Mouse (Mus musculus): ENCODE measurements around the gene Skap2.

The Skap2 gene

DNA sequence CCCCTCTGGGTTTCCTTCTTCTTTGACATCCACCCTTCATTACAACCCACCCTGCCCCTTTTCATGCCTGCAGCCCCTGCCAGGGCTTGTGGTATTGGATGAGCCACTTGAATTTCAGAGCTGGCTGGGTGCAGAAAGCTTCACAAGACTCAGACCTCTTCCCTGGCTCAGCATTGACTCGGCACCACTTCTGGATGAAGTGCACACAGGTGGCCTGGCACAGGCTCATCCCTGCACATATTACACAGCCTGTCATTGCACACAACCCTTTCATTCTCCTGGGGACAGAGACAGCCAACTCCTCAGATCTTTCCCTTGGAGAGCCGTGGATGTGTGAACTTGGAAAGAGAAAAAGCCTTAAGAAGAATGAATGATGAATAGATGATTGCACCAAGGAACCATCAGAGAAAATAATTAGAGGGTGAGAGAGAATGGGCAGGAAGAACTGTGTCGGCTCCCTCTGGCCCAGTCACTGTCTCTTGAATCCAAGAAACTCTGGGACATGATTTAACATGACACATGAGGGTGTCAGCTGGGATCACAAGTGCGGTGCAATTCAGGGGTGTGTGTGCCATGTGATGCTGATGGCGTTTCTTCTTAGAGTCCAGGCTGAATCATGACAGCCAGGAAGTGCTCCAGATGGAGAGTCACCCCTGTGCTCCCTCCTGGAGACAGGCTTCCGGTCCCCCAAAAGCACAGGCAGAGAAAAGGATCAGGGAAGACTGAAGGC lies 195.3 kb downstream of the Skap2 start:
- H3K36me3 ChIP-seq (ENCODE audit: control insufficient read depth, insufficient read depth, low read length, poor library complexity, severe bottlenecking): no peaks in the 10 kb centered on the region
- no peak for DNase-seq (ENCODE audit: low read depth, low spot score)
- H3K27me3 ChIP-seq (ENCODE audit: control insufficient read depth, insufficient read depth, low read length, poor library complexity, severe bottlenecking): no peaks in the 10 kb centered on the region

DNA sequence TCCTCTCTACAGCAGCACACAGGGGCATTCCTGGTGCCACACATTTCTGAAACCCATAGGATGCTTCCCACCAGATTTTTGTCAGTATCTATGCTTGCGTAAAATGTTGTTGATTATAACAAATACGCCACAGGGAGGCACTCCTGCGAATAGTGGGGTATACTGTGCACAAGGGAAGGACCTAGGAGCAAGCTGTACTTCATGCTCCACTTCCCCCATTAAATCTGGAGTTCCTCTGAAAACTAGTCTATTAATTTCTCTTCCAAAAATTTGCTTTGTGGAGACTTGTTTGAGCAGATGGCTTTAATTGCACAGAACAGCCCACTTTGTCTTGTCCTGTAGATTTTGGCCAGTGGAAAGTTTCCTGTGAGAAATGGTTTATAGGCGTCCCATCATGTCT lies 201.4 kb downstream of the Skap2 start:
- H3K27me3 ChIP-seq (ENCODE audit: control insufficient read depth, insufficient read depth, low read length, poor library complexity, severe bottlenecking): no peaks in the 10 kb centered on the region
- no peaks in the 10 kb centered on the region for H3K36me3 ChIP-seq (ENCODE audit: control insufficient read depth, insufficient read depth, low read length, poor library complexity, severe bottlenecking)
- no peak for DNase-seq (ENCODE audit: low read depth, low spot score)

DNA sequence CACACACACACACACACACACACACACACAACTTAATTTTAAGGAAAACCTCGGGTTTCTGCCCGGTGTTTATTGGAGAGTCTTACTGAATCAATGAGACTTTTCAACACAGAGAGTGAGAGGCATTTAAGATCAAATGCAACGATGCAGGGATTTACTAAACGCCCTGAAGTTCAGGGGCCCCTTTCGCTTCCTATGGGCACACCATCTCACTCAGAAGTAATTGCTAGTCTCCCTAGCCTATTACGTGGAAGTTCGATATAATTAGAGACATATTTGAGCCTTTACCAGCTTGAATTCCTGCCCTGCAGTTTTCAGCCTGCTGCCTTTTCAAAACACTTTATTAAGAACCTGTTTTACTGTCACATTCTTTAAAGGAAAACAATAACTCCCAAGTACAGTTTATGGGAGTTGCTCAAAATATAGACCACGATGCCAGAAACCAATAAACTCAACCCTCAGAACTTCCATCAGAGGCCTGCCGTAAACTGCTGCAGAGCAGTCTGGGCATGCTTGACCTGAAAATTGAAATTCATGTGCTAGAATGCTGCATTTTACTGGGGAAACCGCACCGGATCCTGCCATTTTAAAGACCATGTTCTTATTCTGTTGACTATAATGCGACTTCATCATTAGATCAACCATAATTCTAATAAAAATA lies 203.1 kb downstream of the Skap2 start:
- Histone ChIP-seq H3K27me3 (ENCODE audit: control insufficient read depth, insufficient read depth, low read length, poor library complexity, severe bottlenecking) (no peaks in the 10 kb centered on the region), H3K36me3 (ENCODE audit: control insufficient read depth, insufficient read depth, low read length, poor library complexity, severe bottlenecking) (no peaks in the 10 kb centered on the region)
- no peak for DNase-seq (ENCODE audit: low read depth, low spot score)

DNA sequence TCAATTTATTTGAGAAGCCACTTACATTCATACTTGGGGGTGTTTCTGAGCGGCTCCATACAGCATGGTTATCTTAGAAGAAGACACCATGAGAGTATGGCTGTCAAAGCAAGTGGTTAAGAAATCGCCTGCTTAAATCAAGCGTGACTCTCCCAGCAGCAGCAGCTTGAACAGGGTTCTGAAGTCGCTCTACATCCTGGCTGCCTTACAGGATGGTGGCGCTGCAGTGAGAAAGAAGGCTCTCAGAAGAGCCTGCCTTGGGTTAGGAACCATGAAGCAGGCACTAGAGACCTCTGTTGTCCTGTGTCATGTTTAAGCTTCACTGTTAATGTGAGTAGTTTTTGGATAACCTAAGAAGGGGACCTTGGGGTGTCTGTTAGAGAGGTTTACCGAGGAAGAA lies 204.3 kb downstream of the Skap2 start:
- H3K27me3 ChIP-seq (ENCODE audit: control insufficient read depth, insufficient read depth, low read length, poor library complexity, severe bottlenecking): no peaks in the 10 kb centered on the region
- no peaks in the 10 kb centered on the region for H3K36me3 ChIP-seq (ENCODE audit: control insufficient read depth, insufficient read depth, low read length, poor library complexity, severe bottlenecking)
- DNase-seq (ENCODE audit: low read depth, low spot score): no peak

Measured in splenic B cell, adult 2 months (primary cell).